Mouse (Mus musculus): Measurements from ENCODE around the gene Spaca6.

DNA sequence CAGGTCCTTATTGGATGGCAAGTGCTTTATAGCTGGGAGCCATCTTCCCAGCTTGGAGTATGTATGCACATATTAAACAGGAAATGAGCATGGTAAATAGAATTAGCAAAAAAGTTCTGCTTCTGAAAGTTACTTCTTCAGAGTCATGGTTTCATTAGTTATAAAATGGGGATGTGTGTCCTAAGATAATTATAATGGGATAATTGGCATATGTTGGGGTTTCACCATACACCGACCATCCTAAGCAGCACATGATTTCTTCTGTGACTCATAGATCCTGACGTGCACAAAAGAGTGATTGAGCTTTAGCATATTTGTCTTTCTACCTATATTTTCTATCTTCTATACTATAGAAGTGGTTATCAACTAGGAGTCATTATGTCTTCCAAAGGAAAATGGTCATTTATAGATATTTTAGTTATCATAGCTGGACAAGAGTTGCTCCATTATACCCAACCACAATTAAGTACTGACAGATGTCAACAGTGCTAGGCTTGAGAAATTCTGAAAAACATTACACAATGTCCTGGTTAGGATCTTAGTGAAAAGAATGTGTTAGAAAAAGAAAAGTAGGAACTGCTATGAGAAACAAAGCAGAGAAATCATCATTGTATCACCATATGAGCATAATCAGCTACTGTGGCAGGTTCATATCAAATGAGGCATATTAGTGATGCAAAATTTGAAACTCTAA lies 62.9 kb downstream of the Spaca6 start:
- TF ChIP-seq CTCF (IDR thresholded peaks at IDR 0.05) (no peak), EP300 (IDR thresholded peaks at IDR 0.05) (0 out of 2 replicates have a peak, but pooled peaks have one; percentile 39)

Data from lung, postnatal 0 days (tissue).